Mouse (Mus musculus): ENCODE data around the gene 4933417A18Rik. TPM values are rescaled to one million over a fixed set of nuclear protein-coding genes. Genes with fewer than 3 reads are reported as not detected.
"Not testable (repeated sequence)": the region's sequence is repeated elsewhere in the genome, so short reads cannot be mapped to it uniquely, and the experiment has no call there.

4933417A18Rik gene
- polyA plus RNA-seq, 1 experiment from 2014 or later: not detected

DNA sequence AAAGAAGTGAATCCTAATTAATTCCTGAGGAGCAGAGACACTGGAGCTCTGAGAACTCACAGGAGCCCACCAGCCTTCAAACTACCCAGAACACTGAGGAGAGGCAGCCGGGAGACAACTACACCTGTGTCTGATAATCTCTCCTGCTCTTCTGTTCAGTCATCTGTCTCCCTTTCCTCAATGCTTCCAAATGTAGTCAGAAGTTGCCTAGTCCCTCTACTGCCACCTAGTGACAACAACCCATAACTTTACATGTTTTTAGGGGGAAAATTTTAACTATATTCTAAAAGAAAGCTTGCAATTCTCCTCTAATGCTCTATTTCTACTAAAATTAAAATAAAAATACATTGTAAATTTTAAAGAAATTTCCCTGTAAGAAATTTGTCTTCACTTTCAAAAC lies 48.9 kb downstream of the 4933417A18Rik start:
- ATAC-seq (ENCODE audit: low FRiP score, low TSS enrichment): no peak
- Histone ChIP-seq H3K9me3 (ENCODE audit: control insufficient read depth, low read length) (no peaks in the 10 kb centered on the region), H3K36me3 (ENCODE audit: control insufficient read depth, insufficient read depth, low read length) (peaks cover 11% of the 10 kb centered on the region), H3K4me2 (replicated peaks; ENCODE audit: low read depth) (no peak overlapping the region), H3K27me3 (ENCODE audit: control insufficient read depth, insufficient read depth, low read length) (no peaks in the 10 kb centered on the region), H3K4me1 (replicated peaks; ENCODE audit: control insufficient read depth, insufficient read depth) (no peaks in the 10 kb centered on the region), H3K27ac (replicated peaks) (no peak overlapping the region), H3K9ac (ENCODE audit: low read length) (no peak overlapping the region), H3K4me3 (ENCODE audit: low read depth, low read length) (no peak overlapping the region)
- WGBS: 32% methylated on average over 1 of the region's 1 CpGs
- no peak for DNase-seq (ENCODE audit: low spot score)
- no peak for TF ChIP-seq EP300 (optimal IDR thresholded peaks at IDR 0.05)
- peak; percentile 73 for TF ChIP-seq CTCF (IDR thresholded peaks at IDR 0.05; ENCODE audit: low read depth)

DNA sequence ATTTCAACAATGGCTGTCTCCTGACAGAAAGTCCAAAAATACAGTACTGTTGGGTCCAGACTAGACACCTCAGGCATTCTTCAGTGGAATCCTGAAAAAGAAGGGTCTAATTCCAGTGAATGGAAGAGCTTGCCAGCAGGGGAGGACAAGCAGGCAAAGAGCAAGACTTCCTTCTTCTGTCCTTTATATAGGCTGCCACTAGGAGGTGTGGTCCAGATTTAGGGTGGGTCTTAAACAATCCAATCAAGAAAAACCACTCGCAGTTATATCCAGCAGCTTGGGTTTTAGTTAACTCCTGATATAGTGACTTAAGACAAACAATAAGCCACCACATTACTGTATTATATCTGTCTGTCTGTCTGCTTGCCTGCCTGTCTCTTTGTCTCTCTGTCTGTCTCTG lies 49.6 kb downstream of the 4933417A18Rik start:
- no peaks in the 10 kb centered on the region for H3K4me1 ChIP-seq (replicated peaks; ENCODE audit: control insufficient read depth, insufficient read depth)
- no peaks in the 10 kb centered on the region for H3K27me3 ChIP-seq (ENCODE audit: control insufficient read depth, insufficient read depth, low read length)
- ATAC-seq (ENCODE audit: low FRiP score, low TSS enrichment) (no peak), DNase-seq (ENCODE audit: low spot score) (no peak)
- no peak overlapping the region for H3K27ac ChIP-seq (replicated peaks)
- H3K9me3 ChIP-seq (ENCODE audit: control insufficient read depth, low read length): no peaks in the 10 kb centered on the region
- WGBS: 29% methylated on average over 1 of the region's 1 CpGs
- H3K9ac ChIP-seq (ENCODE audit: low read length): no peak overlapping the region
- TF ChIP-seq CTCF (IDR thresholded peaks at IDR 0.05; ENCODE audit: low read depth) (peak; percentile 48), EP300 (optimal IDR thresholded peaks at IDR 0.05) (no peak)
- peaks cover 12% of the 10 kb centered on the region for H3K36me3 ChIP-seq (ENCODE audit: control insufficient read depth, insufficient read depth, low read length)
- H3K4me2 ChIP-seq (replicated peaks; ENCODE audit: low read depth): no peak overlapping the region
- no peak overlapping the region for H3K4me3 ChIP-seq (ENCODE audit: low read depth, low read length)

DNA sequence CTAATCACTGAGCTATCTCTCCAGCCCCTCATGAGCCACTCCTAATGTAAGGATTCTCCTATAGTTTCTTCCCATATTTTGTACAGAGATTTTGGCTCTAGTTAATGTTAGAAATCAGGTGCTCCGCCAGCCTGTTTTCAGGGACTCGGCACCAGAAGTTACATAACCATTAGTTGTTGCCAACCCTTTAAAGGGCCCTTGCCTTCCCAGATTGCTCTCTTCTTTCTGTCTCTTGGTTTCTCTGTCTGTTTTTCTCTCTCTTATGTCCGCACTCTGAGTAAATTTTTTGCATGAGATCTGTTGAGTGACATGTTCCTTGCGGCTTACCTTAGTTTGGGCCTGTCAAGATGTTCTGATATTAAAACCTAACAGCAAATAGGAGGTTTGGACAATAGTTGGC lies 51.9 kb downstream of the 4933417A18Rik start:
- ATAC-seq (ENCODE audit: low FRiP score, low TSS enrichment): no peak
- DNase-seq (ENCODE audit: low spot score): no peak
- Histone ChIP-seq H3K27ac (replicated peaks) (no peak overlapping the region), H3K4me2 (replicated peaks; ENCODE audit: low read depth) (no peak overlapping the region), H3K4me3 (ENCODE audit: low read depth, low read length) (no peak overlapping the region), H3K27me3 (ENCODE audit: control insufficient read depth, insufficient read depth, low read length) (no peaks in the 10 kb centered on the region), H3K4me1 (replicated peaks; ENCODE audit: control insufficient read depth, insufficient read depth) (no peaks in the 10 kb centered on the region), H3K36me3 (ENCODE audit: control insufficient read depth, insufficient read depth, low read length) (peaks cover 34% of the 10 kb centered on the region), H3K9ac (ENCODE audit: low read length) (no peak overlapping the region), H3K9me3 (ENCODE audit: control insufficient read depth, low read length) (no peaks in the 10 kb centered on the region)
- TF ChIP-seq CTCF (IDR thresholded peaks at IDR 0.05; ENCODE audit: low read depth) (no peak), EP300 (optimal IDR thresholded peaks at IDR 0.05) (no peak)
- 91% methylated on average over 4 of the region's 4 CpGs for WGBS

DNA sequence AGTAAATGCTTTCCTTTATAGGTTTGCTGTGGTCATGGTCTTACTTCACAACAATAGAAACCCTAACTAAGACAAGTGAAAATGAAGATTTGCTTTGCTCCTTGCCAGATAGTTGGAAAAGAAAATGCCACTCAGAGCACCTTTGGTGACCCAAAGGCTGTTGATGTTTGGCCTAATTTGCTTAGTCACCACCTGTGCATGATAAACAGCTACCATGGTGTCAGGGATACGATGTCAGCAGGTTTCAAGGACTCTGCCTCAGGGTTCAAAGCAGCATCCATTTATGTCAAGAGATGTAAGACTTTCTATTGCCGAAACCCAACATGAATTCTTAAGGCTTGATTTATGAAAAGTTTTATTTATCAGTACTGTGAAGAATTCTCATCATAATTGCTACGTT lies 53.2 kb downstream of the 4933417A18Rik start:
- TF ChIP-seq CTCF (IDR thresholded peaks at IDR 0.05; ENCODE audit: low read depth): no peak
- no peak for TF ChIP-seq EP300 (optimal IDR thresholded peaks at IDR 0.05)
- Histone ChIP-seq H3K27ac (replicated peaks) (no peak overlapping the region), H3K4me1 (replicated peaks; ENCODE audit: control insufficient read depth, insufficient read depth) (no peaks in the 10 kb centered on the region), H3K9ac (ENCODE audit: low read length) (no peak overlapping the region), H3K4me3 (ENCODE audit: low read depth, low read length) (no peak overlapping the region), H3K27me3 (ENCODE audit: control insufficient read depth, insufficient read depth, low read length) (no peaks in the 10 kb centered on the region), H3K9me3 (ENCODE audit: control insufficient read depth, low read length) (no peaks in the 10 kb centered on the region), H3K4me2 (replicated peaks; ENCODE audit: low read depth) (no peak overlapping the region), H3K36me3 (ENCODE audit: control insufficient read depth, insufficient read depth, low read length) (peaks cover 34% of the 10 kb centered on the region)
- 88% methylated on average over 3 of the region's 3 CpGs for WGBS
- ATAC-seq (ENCODE audit: low FRiP score, low TSS enrichment): no peak
- no peak for DNase-seq (ENCODE audit: low spot score)

DNA sequence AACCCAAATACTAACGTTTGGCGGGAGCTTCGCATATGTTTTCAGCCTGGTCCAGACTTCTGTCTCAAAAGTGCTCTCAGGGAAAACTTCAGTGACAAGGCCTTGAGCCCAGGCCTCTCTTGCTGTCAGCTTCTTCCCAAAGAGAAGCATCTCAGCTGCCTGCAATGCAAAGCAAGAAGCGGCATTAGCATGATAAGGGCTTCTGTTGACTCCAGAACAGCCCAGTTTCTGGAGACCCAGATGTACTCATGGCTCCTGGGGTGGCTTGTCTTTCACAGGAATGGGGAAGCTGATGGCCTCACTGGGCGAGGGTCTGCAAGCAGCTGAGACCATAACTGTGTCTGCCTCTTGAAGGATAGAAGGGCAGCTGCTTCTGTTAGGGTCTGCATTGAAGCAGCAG lies 54.4 kb downstream of the 4933417A18Rik start:
- ATAC-seq (ENCODE audit: low FRiP score, low TSS enrichment); DNase-seq (ENCODE audit: low spot score); H3K27ac ChIP-seq (replicated peaks); H3K4me2 ChIP-seq (replicated peaks; ENCODE audit: low read depth); H3K9me3 ChIP-seq (ENCODE audit: control insufficient read depth, low read length); H3K4me3 ChIP-seq (ENCODE audit: low read depth, low read length); H3K4me1 ChIP-seq (replicated peaks; ENCODE audit: control insufficient read depth, insufficient read depth); H3K9ac ChIP-seq (ENCODE audit: low read length); H3K27me3 ChIP-seq (ENCODE audit: control insufficient read depth, insufficient read depth, low read length): not testable (repeated sequence)
- H3K36me3 ChIP-seq (ENCODE audit: control insufficient read depth, insufficient read depth, low read length): peaks cover 34% of the 10 kb centered on the region
- 78% methylated on average over 5 of the region's 5 CpGs for WGBS

DNA sequence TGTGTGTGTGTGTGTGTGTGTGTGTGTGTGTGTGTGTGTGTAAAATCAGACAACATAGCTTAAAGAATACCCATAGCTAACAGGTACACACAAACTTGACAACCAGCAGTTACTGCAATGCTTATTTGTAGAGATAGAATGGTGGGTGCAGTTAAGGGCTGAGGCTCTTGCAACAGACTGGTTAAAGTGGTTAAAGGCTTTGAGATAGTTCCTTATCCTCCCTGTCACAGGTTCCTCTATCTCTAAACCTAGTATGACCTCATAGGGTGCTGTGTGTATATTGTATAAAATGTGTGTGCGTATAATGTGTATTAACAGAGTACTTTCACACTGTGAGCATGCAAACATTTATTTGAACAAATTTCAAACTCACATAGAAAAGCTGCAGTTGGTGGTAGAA lies 59.3 kb downstream of the 4933417A18Rik start:
- H3K27ac ChIP-seq (replicated peaks); ATAC-seq (ENCODE audit: low FRiP score, low TSS enrichment); H3K4me3 ChIP-seq (ENCODE audit: low read depth, low read length); H3K27me3 ChIP-seq (ENCODE audit: control insufficient read depth, insufficient read depth, low read length); H3K4me1 ChIP-seq (replicated peaks; ENCODE audit: control insufficient read depth, insufficient read depth); DNase-seq (ENCODE audit: low spot score); H3K9ac ChIP-seq (ENCODE audit: low read length); H3K4me2 ChIP-seq (replicated peaks; ENCODE audit: low read depth); H3K9me3 ChIP-seq (ENCODE audit: control insufficient read depth, low read length): not testable (repeated sequence)
- peaks cover 34% of the 10 kb centered on the region for H3K36me3 ChIP-seq (ENCODE audit: control insufficient read depth, insufficient read depth, low read length)
- 93% methylated on average over 1 of the region's 1 CpGs for WGBS
